Mouse (Mus musculus): Measurements from ENCODE around the gene Scamp5. TPM values are rescaled to one million over a fixed set of nuclear protein-coding genes. Genes with fewer than 3 reads are reported as not detected.

Scamp5 gene
- polyA plus RNA-seq, 1 experiment from 2014 or later = 17.6 TPM

DNA sequence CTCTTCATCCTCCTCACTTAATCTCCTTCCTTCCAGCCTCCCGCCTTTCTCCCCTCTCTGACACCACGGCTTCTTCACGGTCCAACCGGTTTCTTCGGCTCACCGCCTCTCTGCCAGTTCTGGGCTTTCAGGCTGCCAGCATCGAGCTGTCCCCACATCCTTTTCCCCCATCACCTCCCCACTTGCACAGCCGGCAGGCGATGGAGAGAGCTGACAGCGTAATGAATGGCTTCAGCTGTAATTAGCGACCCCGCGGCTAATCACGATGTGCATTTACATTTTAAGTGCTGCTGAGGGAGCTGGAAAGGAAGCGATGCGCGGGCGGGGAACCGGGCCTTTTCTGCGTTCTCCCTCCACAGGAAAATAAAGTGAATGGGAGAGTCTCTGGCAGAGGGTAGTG, 34.0 kb upstream of the Scamp5 start:
- H3K4me3 ChIP-seq (ENCODE audit: low read depth, low read length) = peak overlapping the region; percentile 10; the same call in 1 of the 2 replicates
- peak overlapping the region; percentile 28 for H3K9ac ChIP-seq (ENCODE audit: low read length)
- WGBS = 0% methylated on average over 20 of the region's 20 CpGs
- peaks cover 66% of the 10 kb centered on the region for H3K27me3 ChIP-seq (ENCODE audit: control insufficient read depth, insufficient read depth, low read length)
- DNase-seq (ENCODE audit: low spot score, missing footprints) (peak; percentile 94), ATAC-seq (ENCODE audit: low FRiP score) (no peak)
- H3K4me2 ChIP-seq = peak overlapping the region; percentile 32
- no peaks in the 10 kb centered on the region for H3K9me3 ChIP-seq (ENCODE audit: control insufficient read depth, low read length)
- no peaks in the 10 kb centered on the region for H3K36me3 ChIP-seq (ENCODE audit: control insufficient read depth, insufficient read depth, low read length)
- H3K27ac ChIP-seq (ENCODE audit: low read depth, low read length) = no peak overlapping the region
- peaks cover 24% of the 10 kb centered on the region for H3K4me1 ChIP-seq (ENCODE audit: control insufficient read depth, insufficient read depth, low read length)

DNA sequence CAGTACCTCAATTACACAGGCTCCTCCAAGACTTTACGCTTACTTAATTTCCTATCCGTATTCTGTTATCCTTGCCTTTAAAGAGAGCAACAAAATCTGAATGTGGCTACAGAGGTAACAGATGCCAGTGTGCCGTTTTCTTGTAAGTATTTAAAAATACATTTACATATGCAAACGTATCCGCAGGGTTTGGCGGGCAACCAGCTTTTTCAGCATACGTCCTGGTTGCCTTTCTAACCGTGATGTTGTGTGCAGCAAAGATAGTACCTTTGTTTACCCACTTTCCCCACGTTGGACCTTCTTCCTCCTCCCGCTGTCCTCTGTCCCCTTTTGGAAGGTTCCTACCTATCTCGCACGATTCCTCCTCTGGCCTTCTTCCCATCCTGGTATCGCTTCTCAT, 33.6 kb upstream of the Scamp5 start:
- Histone ChIP-seq H3K4me3 (ENCODE audit: low read depth, low read length) (peak overlapping the region; percentile 10; the same call in 1 of the 2 replicates), H3K9me3 (ENCODE audit: control insufficient read depth, low read length) (no peaks in the 10 kb centered on the region), H3K4me1 (ENCODE audit: control insufficient read depth, insufficient read depth, low read length) (peaks cover 24% of the 10 kb centered on the region), H3K9ac (ENCODE audit: low read length) (peak overlapping the region; percentile 28), H3K27ac (ENCODE audit: low read depth, low read length) (no peak overlapping the region), H3K27me3 (ENCODE audit: control insufficient read depth, insufficient read depth, low read length) (peaks cover 65% of the 10 kb centered on the region), H3K4me2 (peak overlapping the region; percentile 32), H3K36me3 (ENCODE audit: control insufficient read depth, insufficient read depth, low read length) (no peaks in the 10 kb centered on the region)
- ATAC-seq (ENCODE audit: low FRiP score) (no peak), DNase-seq (ENCODE audit: low spot score, missing footprints) (no peak)
- 3% methylated on average over 13 of the region's 13 CpGs for WGBS

DNA sequence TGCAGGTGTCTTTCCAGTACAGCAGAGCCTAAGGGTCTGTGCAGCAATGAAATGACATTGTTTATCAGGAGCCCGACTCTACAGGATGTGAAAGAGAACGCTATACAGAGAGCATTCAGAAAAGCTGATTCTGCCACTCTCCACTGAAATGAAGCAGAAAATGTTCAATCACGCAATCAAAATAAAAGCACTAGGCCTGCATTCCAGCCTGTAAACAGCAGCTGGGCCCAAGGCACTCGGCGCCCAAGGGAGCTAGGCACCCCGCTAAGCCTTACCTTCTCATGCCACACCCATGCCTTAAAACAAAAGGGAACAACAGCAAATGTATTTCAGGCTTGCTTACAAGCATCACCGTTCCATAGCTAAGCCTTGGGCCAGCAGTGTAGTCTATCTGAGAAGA, 30.7 kb upstream of the Scamp5 start:
- ATAC-seq (ENCODE audit: low FRiP score) = no peak
- H3K27me3 ChIP-seq (ENCODE audit: control insufficient read depth, insufficient read depth, low read length) = peaks cover 36% of the 10 kb centered on the region
- H3K9ac ChIP-seq (ENCODE audit: low read length) = no peak overlapping the region
- no peak overlapping the region for H3K4me2 ChIP-seq
- no peak overlapping the region for H3K4me3 ChIP-seq (ENCODE audit: low read depth, low read length)
- no peak for DNase-seq (ENCODE audit: low spot score, missing footprints)
- 48% methylated on average over 7 of the region's 7 CpGs for WGBS
- no peaks in the 10 kb centered on the region for H3K36me3 ChIP-seq (ENCODE audit: control insufficient read depth, insufficient read depth, low read length)
- no peak overlapping the region for H3K27ac ChIP-seq (ENCODE audit: low read depth, low read length)
- H3K4me1 ChIP-seq (ENCODE audit: control insufficient read depth, insufficient read depth, low read length) = peaks cover 12% of the 10 kb centered on the region
- H3K9me3 ChIP-seq (ENCODE audit: control insufficient read depth, low read length) = no peaks in the 10 kb centered on the region

DNA sequence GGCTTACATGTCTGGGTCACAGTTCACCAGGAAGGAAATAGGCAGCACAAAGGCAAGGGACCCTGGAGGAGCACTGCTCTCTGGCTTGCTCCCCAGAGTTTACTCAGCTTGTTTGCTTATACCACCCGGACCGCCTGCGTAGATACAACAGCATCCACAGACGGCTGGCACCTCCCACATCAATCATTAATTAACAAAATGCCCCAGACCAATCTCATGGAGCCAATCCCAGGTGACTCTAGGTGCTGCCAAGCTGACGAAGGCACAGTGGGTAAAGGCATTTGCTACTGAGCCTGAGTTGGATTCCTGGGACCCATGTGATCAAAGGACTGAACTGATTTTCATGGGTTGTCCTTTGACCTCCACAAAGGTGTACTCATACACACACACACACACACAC, 29.4 kb upstream of the Scamp5 start:
- ATAC-seq (ENCODE audit: low FRiP score) (no peak), DNase-seq (ENCODE audit: low spot score, missing footprints) (peak; percentile 65)
- Histone ChIP-seq H3K4me2 (no peak overlapping the region), H3K9me3 (ENCODE audit: control insufficient read depth, low read length) (no peaks in the 10 kb centered on the region), H3K4me1 (ENCODE audit: control insufficient read depth, insufficient read depth, low read length) (peaks cover 10% of the 10 kb centered on the region), H3K36me3 (ENCODE audit: control insufficient read depth, insufficient read depth, low read length) (no peaks in the 10 kb centered on the region), H3K27ac (ENCODE audit: low read depth, low read length) (no peak overlapping the region), H3K4me3 (ENCODE audit: low read depth, low read length) (no peak overlapping the region), H3K9ac (ENCODE audit: low read length) (no peak overlapping the region), H3K27me3 (ENCODE audit: control insufficient read depth, insufficient read depth, low read length) (peaks cover 23% of the 10 kb centered on the region; the same call in 1 of the 2 replicates)
- 85% methylated on average over 5 of the region's 5 CpGs for WGBS

DNA sequence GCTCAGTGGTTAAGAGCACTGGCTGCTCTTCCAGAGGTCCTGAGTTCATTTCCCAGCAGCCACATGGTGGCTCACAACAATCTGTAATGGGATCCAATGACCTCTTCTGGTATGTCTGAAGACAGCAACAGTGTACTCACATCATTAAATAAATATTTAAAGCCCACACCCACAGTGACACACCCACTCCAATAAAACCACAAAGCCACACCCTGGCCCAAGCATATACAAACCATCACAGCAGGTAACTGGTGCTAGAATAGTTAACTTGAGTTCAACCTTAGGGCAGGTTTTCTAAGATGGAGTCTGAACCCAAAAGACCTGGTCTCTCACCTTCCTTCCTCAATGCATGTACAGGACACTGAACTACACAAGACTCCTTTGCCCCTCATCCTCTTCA, 27.1 kb upstream of the Scamp5 start:
- H3K27ac ChIP-seq (ENCODE audit: low read depth, low read length) = no peak overlapping the region
- H3K4me2 ChIP-seq = no peak overlapping the region
- H3K9ac ChIP-seq (ENCODE audit: low read length) = no peak overlapping the region
- ATAC-seq (ENCODE audit: low FRiP score) (no peak), DNase-seq (ENCODE audit: low spot score, missing footprints) (no peak)
- H3K27me3 ChIP-seq (ENCODE audit: control insufficient read depth, insufficient read depth, low read length) = peaks cover 1% of the 10 kb centered on the region; the same call in 1 of the 2 replicates
- H3K36me3 ChIP-seq (ENCODE audit: control insufficient read depth, insufficient read depth, low read length) = no peaks in the 10 kb centered on the region
- H3K9me3 ChIP-seq (ENCODE audit: control insufficient read depth, low read length) = no peaks in the 10 kb centered on the region
- H3K4me1 ChIP-seq (ENCODE audit: control insufficient read depth, insufficient read depth, low read length) = no peaks in the 10 kb centered on the region
- H3K4me3 ChIP-seq (ENCODE audit: low read depth, low read length) = no peak overlapping the region

DNA sequence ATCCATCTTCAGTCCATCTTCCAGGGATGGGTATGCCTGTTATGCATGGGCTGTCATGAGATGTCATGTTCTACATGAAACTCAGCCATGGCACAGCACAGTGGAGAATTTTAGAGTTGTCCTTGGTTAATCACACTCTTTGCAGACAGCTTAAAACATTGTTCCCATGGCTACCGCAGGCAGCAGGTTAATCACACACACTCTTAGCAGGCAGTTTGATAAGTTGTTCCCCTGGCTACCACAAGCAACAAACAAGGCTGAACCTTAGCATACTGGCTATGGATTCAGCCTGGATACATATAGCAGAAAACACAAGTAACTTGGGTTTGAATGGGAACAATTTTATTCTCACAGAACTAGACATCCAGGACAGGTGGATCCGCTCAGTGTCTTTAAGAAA, 25.7 kb upstream of the Scamp5 start:
- H3K4me1 ChIP-seq (ENCODE audit: control insufficient read depth, insufficient read depth, low read length) = no peaks in the 10 kb centered on the region
- H3K27me3 ChIP-seq (ENCODE audit: control insufficient read depth, insufficient read depth, low read length) = no peaks in the 10 kb centered on the region
- no peak overlapping the region for H3K9ac ChIP-seq (ENCODE audit: low read length)
- ATAC-seq (ENCODE audit: low FRiP score) = no peak
- WGBS = 96% methylated on average over 2 of the region's 2 CpGs
- no peak overlapping the region for H3K4me2 ChIP-seq
- DNase-seq (ENCODE audit: low spot score, missing footprints) = peak; percentile 45
- H3K36me3 ChIP-seq (ENCODE audit: control insufficient read depth, insufficient read depth, low read length) = no peaks in the 10 kb centered on the region
- H3K4me3 ChIP-seq (ENCODE audit: low read depth, low read length) = no peak overlapping the region
- H3K27ac ChIP-seq (ENCODE audit: low read depth, low read length) = no peak overlapping the region
- H3K9me3 ChIP-seq (ENCODE audit: control insufficient read depth, low read length) = no peaks in the 10 kb centered on the region

DNA sequence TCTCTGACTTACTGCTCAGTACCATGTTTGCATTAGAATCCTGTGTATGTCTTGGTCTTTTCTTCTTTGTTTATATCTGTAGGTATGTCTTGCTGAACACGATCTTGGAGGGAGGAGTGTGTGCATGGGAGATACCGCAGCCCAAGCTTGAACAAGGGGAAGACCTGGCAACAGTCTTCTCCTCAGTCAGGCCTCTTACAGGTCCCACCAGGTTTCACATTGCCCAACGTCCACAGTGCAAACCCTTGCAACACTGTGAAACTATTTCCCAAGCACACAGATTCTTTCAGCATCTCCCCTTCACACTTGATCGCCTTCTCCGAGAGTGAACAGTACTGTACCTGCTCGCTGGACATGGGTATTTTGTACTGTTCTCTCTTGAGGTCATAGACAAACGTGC, 19.9 kb upstream of the Scamp5 start:
- no peak overlapping the region for H3K27ac ChIP-seq (ENCODE audit: low read depth, low read length)
- no peaks in the 10 kb centered on the region for H3K9me3 ChIP-seq (ENCODE audit: control insufficient read depth, low read length)
- 75% methylated on average over 7 of the region's 7 CpGs for whole genome bisulfite sequencing
- ATAC-seq (ENCODE audit: low FRiP score) (no peak), DNase-seq (ENCODE audit: low spot score, missing footprints) (peak; percentile 12)
- H3K36me3 ChIP-seq (ENCODE audit: control insufficient read depth, insufficient read depth, low read length) = no peaks in the 10 kb centered on the region
- H3K4me2 ChIP-seq = no peak overlapping the region
- H3K4me1 ChIP-seq (ENCODE audit: control insufficient read depth, insufficient read depth, low read length) = no peaks in the 10 kb centered on the region
- H3K27me3 ChIP-seq (ENCODE audit: control insufficient read depth, insufficient read depth, low read length) = no peaks in the 10 kb centered on the region
- no peak overlapping the region for H3K9ac ChIP-seq (ENCODE audit: low read length)
- no peak overlapping the region for H3K4me3 ChIP-seq (ENCODE audit: low read depth, low read length)

DNA sequence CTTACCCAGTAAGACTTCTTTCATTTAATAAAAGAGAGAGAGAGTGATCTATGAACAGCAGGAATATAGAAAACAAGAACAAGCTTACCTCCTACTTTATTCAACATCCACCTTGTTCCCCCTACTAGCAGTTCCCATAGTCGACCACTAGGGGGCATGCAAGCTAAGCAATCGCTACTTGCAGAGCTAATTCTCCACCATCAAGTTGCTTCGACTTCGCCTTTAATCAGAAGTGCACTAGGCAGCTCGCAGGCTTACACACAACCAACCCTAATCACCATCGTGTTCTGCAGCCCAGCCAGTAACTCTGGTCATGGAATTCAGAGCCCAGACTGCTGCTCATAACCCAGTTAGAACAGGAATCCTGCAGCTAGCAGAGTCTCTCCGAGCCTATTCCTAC, 17.9 kb upstream of the Scamp5 start:
- Histone ChIP-seq H3K4me2 (no peak overlapping the region; the same call in 1 of the 2 replicates), H3K9ac (ENCODE audit: low read length) (peak overlapping the region; percentile 20; the same call in 1 of the 2 replicates), H3K27ac (ENCODE audit: low read depth, low read length) (no peak overlapping the region), H3K27me3 (ENCODE audit: control insufficient read depth, insufficient read depth, low read length) (no peaks in the 10 kb centered on the region), H3K9me3 (ENCODE audit: control insufficient read depth, low read length) (no peaks in the 10 kb centered on the region), H3K4me1 (ENCODE audit: control insufficient read depth, insufficient read depth, low read length) (no peaks in the 10 kb centered on the region), H3K4me3 (ENCODE audit: low read depth, low read length) (no peak overlapping the region), H3K36me3 (ENCODE audit: control insufficient read depth, insufficient read depth, low read length) (no peaks in the 10 kb centered on the region)
- WGBS = 18% methylated on average over 7 of the region's 7 CpGs
- ATAC-seq (ENCODE audit: low FRiP score) = peak; percentile 55; the same call in 1 of the 2 replicates
- peak; percentile 97 for DNase-seq (ENCODE audit: low spot score, missing footprints)

DNA sequence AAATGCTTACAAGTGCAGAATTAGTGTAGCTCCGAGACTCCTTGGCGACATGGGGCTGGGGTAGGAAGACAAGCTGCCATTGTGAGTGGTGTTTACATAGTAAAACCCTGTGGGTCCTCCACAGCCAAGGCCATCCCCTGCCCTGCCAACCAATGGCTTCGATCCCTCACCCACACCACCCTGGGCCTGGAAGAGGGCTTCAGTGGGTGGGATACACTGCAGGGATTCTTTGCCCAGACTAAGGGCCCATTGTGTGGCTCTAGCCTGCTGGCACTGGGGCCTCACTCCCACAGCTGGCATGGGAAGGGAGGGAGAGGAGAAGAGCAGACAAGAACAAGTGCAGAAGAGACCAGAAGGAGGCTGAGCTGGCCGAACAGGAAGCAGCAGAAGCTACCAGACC, 1.1 kb upstream of the Scamp5 start:
- Histone ChIP-seq H3K4me3 (ENCODE audit: low read depth, low read length) (no peak overlapping the region), H3K9ac (ENCODE audit: low read length) (no peak overlapping the region), H3K4me2 (no peak overlapping the region), H3K9me3 (ENCODE audit: control insufficient read depth, low read length) (no peaks in the 10 kb centered on the region), H3K27me3 (ENCODE audit: control insufficient read depth, insufficient read depth, low read length) (no peaks in the 10 kb centered on the region), H3K36me3 (ENCODE audit: control insufficient read depth, insufficient read depth, low read length) (no peaks in the 10 kb centered on the region), H3K27ac (ENCODE audit: low read depth, low read length) (no peak overlapping the region), H3K4me1 (ENCODE audit: control insufficient read depth, insufficient read depth, low read length) (peaks cover 8% of the 10 kb centered on the region)
- 80% methylated on average over 4 of the region's 4 CpGs for WGBS
- peak; percentile 51 for DNase-seq (ENCODE audit: low spot score, missing footprints)
- no peak for ATAC-seq (ENCODE audit: low FRiP score)

Measured in midbrain, embryonic 11.5 days (tissue).